Mouse (Mus musculus) forebrain, postnatal 0 days (tissue): ENCODE data around the gene Aff1. TPM values are rescaled to one million over a fixed set of nuclear protein-coding genes. Genes with fewer than 3 reads are reported as not detected.

ENCODE experiments used
- ATAC-seq: fragments of 200-750 bp; cut with Nextera tagmentation; 2 replicates; pipeline ENCODE4 v1.8.0; 2017; ENCODE audit warnings: mild to moderate bottlenecking, moderate library complexity
- DNase-seq: peaks from one replicate; pipeline ENCODE4 v3.0.0-alpha.2; 2015
- H3K27ac ChIP-seq: fragments of 300-500 bp; sonication (generic); 2 replicates; pipeline ENCODE4 v1.5.1; 2014; ENCODE audit warnings: low read depth, mild to moderate bottlenecking, antibody characterized with exemption, low read length, moderate library complexity, mixed read lengths
- H3K27me3 ChIP-seq: fragments of 300-500 bp; sonication (generic); 2 replicates; pipeline ENCODE4 v1.6.1; 2014; ENCODE audit warnings: mild to moderate bottlenecking, low read length, mixed read lengths; ENCODE audit not compliant: insufficient read depth
- H3K36me3 ChIP-seq: fragments of 300-500 bp; sonication (generic); 2 replicates; pipeline ENCODE4 v1.6.1; 2014; ENCODE audit warnings: mild to moderate bottlenecking, moderate library complexity; ENCODE audit not compliant: insufficient read depth
- H3K4me1 ChIP-seq: fragments of 300-500 bp; sonication (generic); 2 replicates; pipeline ENCODE4 v1.6.1; 2014; ENCODE audit warnings: antibody characterized with exemption; ENCODE audit not compliant: insufficient read depth
- H3K4me2 ChIP-seq: fragments of 300-500 bp; sonication (generic); 2 replicates; pipeline ENCODE4 v1.6.1; 2014; ENCODE audit warnings: low read depth, mild to moderate bottlenecking, moderate library complexity
- H3K4me3 ChIP-seq: fragments of 300-500 bp; sonication (generic); 2 replicates; pipeline ENCODE4 v1.5.1; 2014; ENCODE audit warnings: low read depth, low read length, mixed read lengths
- H3K9ac ChIP-seq: fragments of 300-500 bp; sonication (generic); 2 replicates; pipeline ENCODE4 v1.6.1; 2014; ENCODE audit warnings: mild to moderate bottlenecking
- H3K9me3 ChIP-seq: fragments of 300-500 bp; sonication (generic); 2 replicates; pipeline ENCODE4 v1.6.1; 2016; ENCODE audit warnings: low read length
- CTCF ChIP-seq: sonication (generic); IDR thresholded peaks from 2 replicates; pipeline ENCODE4 v1.5.1; 2016; ENCODE audit warnings: antibody characterized with exemption, control low read depth, low read depth
- WGBS: fragments of 180-500 bp; shearing (Covaris S2); extraction: QIAGEN DNeasy Blood & Tissue Kit; methylation state at CpG from one replicate; pipeline ENCODE4 v1.1.7; 2014; 5-methylcytosine and 5-hydroxymethylcytosine counted together
- polyA plus RNA-seq: library from polyadenylated mRNA; unstranded; fragments of >200 nt; fragmentation: Nextera tagmentation; extraction: Ambion mirVana; gene quantifications from 2 replicates; pipeline ENCODE4 v1.2.1, GENCODE M21; 2015
- total RNA-seq: library from RNA; depleted of rRNA; stranded (reverse); fragments of >200 nt; gene quantifications from 2 replicates; pipeline ENCODE4 v1.2.3, GENCODE M21; 2014

The Aff1 gene
- total and polyA plus RNA-seq, 2 experiments from 2014 or later, result 1.0 to 4.0 TPM

DNA sequence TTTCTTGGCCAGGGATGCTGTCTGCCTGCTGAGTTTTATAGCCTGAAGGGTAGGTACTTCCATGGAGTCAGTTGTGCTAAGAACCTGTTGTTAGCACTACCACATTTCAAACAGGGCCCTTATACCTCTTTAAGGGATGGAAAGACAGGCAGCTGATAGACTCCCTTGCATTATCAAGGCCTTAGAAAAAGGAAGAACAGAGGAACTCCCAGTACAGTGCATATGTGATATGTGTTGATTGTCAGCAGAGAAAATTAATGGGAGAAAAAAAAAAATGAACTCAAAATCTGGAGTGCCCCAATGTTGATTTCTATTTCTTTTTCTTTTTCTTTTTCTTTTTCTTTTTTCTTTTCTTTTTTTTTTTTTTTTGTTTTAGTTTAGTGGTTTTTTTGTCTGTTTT, 56.2 kb downstream of the Aff1 start:
- no peak overlapping the region for H3K4me3 ChIP-seq
- H3K27me3 ChIP-seq, result 0 out of 2 replicates have a peak, but pooled peaks cover 3% of the 10 kb centered on the region
- no peak for ATAC-seq
- no peak overlapping the region for H3K9ac ChIP-seq
- no peaks in the 10 kb centered on the region for H3K4me1 ChIP-seq
- no peaks in the 10 kb centered on the region for H3K9me3 ChIP-seq
- TF ChIP-seq CTCF, result no peak
- H3K4me2 ChIP-seq, result no peak overlapping the region
- H3K36me3 ChIP-seq, result no peaks in the 10 kb centered on the region
- no peak for DNase-seq
- H3K27ac ChIP-seq, result no peak overlapping the region

DNA sequence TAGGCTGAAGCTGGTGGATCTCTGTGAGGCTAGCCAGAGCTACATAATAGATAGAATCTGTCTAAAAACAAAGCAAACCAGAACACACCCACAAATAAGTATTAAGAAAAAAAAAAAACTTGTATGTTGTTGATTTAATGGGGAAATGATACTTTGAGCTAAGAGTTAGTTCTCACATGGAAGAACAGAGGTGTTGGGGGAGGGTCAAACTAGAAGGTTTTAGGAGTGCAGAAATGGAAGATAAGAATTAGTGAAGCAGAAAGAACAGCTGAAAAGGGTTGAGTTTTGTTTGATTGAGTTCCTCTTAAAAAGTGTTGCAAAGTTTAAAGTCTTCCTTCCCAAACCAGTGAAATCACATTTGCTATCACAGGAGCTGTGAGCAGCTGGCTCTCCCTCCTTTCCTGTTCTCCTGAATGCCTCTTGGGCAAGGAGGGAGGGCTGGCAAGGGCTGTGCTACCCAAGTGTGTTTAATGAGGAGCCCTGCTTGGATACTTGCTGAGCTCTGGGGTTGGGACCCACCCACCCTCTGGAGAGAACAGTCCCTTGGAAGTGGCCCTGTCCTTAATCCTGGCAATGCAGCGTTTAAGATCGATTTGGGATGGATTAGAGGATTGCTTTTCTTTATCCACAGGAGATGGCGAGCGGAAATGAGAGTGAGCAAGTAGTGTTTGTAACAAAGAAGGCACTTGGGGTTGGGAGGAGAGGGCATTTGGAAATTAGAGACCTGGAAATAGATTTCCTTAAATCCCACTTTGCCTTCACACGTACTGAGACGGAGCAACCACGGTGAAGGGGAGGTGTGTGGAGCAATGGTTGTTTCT, 57.5 kb downstream of the Aff1 start:
- Histone ChIP-seq H3K27ac (no peak overlapping the region), H3K36me3 (no peaks in the 10 kb centered on the region), H3K9ac (no peak overlapping the region), H3K4me1 (no peaks in the 10 kb centered on the region), H3K27me3 (0 out of 2 replicates have a peak, but pooled peaks cover 3% of the 10 kb centered on the region), H3K4me2 (no peak overlapping the region), H3K9me3 (no peaks in the 10 kb centered on the region), H3K4me3 (no peak overlapping the region)
- DNase-seq (no peak), ATAC-seq (no peak)
- 34% methylated on average over 7 of the region's 7 CpGs for WGBS
- TF ChIP-seq CTCF, result no peak

DNA sequence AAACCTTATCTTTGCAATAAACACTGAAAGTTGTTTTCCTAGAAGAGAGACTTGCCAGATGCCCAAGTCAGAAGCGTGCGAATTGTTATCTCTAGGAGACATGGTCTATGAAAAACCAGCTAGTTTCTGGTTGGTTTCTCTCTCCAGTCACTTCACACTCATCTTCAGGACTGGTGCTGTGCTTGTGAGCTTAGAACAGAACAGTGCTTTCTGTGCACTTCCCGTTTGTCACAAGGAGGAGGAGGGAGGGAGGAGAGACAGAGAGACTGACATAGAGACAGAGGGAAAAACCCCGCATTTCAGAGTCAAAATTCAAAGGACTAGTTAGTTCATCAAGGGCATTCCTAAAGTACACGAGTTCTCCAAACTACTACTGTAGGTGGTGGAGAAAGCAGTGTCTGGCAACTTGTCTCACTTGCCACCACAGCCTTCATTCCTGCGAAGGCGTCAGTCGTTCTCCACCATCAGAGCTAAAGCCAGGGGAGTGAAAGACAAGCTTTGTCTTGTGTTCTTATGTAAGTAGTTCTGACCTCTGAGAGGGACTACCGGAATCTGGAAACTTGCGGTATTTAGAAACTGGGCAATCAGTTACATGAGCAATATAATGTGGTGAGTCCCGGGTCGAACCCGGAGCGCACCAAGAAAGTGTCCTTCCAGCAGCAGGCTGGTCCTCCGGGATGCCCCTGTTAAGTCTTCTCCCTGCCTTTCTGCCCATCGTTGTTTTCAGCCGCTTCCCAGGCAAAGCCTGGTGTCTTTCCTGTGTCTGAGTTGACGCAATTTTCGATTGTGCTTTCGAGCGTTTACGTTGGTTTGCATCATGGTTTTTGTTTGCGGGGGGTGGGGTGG, 60.7 kb downstream of the Aff1 start:
- peak overlapping the region; percentile 72 for H3K27ac ChIP-seq
- peak overlapping the region; percentile 68 for H3K4me3 ChIP-seq
- no peak for TF ChIP-seq CTCF
- peak overlapping the region; percentile 67 for H3K4me2 ChIP-seq
- H3K27me3 ChIP-seq, result peaks cover 11% of the 10 kb centered on the region; the same call in 1 of the 2 replicates
- H3K9ac ChIP-seq, result peak overlapping the region; percentile 58
- 6% methylated on average over 23 of the region's 23 CpGs for WGBS
- no peaks in the 10 kb centered on the region for H3K36me3 ChIP-seq
- no peaks in the 10 kb centered on the region for H3K4me1 ChIP-seq
- ATAC-seq (no peak), DNase-seq (peak; percentile 30)
- H3K9me3 ChIP-seq, result no peaks in the 10 kb centered on the region

DNA sequence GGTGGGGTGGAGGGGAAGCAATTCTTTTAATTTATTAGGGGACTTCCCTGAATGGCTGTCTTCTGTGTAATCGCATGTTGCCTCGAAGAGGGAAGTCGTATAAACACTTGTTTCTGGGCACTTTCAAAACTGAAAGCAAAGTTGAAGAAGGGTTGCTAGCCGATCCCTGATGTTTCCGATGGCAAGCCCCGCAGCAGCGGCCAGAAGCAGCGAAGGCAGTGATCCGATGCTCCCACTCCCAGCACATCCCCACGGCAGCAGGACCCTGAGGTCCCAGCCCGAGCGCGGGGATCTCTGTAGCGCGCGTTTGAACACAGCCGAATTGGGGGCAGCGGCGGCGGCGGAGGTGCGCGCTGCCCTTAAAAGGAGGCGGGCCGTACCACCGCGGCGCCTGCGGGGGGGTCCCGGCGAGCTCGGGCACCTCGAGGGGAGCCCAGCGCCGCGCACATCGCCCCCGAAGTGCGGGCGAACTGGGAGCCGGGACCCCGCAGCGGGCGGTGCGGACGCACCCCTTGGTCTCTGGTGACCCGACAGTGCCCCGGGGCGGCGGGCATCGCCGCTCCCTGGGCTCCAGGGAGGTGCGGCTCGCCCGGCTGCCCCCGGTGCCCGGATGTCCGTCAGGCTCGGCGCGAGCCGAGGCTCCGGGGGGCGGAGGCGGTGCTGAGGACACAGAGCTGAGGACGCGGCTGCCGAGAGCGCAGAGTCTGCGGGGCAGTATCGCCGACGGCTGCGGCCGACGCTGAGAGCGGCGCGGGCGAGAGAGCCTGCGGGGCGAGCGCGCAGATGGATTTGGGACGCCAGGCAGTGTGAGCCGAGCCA, 61.5 kb downstream of the Aff1 start:
- ATAC-seq, result peak; percentile 94
- Histone ChIP-seq H3K4me2 (peak overlapping the region; percentile 67), H3K36me3 (no peaks in the 10 kb centered on the region), H3K9me3 (no peaks in the 10 kb centered on the region), H3K27ac (peak overlapping the region; percentile 72), H3K9ac (peak overlapping the region; percentile 58), H3K4me1 (no peaks in the 10 kb centered on the region), H3K27me3 (peaks cover 11% of the 10 kb centered on the region; the same call in 1 of the 2 replicates), H3K4me3 (peak overlapping the region; percentile 68)
- TF ChIP-seq CTCF, result no peak
- 3% methylated on average over 82 of the region's 86 CpGs for WGBS
- peak; percentile 77 for DNase-seq

DNA sequence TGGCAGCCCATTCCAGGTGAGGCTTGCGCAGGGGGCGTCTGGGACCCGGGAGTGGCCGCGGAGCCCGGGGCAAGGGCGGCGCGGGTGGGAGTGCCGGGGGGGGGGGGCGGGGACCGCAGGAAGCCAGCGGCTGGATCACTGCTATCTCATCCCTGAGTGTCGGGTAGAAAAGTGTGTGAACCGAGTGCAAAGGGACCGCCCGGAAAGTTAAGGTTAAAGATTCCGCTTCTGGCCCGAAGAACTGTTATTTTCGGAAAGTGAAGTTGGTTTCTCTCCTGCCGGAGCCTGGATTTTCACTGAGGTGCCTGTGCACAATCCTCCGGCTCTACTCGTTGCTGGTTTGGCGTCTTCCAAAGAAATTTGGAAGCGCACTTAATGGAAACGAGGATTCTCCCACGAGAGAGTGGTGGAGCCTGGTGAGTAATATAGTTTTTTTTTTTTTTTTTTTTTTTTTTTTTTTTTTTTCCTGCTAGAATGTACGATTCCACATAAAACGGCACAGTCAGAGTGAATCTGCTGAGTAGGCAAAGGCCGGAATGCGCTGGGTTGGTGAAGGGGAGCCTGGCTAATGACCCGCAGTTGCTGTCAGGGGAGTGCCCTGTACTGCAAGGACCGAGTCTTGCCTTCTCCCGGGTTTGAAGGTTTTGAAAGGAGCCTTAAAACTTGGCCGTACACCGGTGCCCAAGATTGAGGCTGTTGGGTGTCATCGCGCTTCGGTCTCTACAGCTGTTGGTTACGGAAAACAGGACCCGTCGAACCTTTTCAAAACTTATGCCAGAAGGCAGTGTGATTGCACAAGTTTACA, 62.4 kb downstream of the Aff1 start:
- H3K36me3 ChIP-seq, result no peaks in the 10 kb centered on the region
- H3K4me3 ChIP-seq, result peak overlapping the region; percentile 68
- no peak for TF ChIP-seq CTCF
- peak overlapping the region; percentile 58 for H3K9ac ChIP-seq
- H3K27me3 ChIP-seq, result peaks cover 11% of the 10 kb centered on the region; the same call in 1 of the 2 replicates
- no peaks in the 10 kb centered on the region for H3K9me3 ChIP-seq
- DNase-seq, result peak; percentile 33
- peak overlapping the region; percentile 67 for H3K4me2 ChIP-seq
- 6% methylated on average over 41 of the region's 42 CpGs for WGBS
- H3K4me1 ChIP-seq, result 0 out of 2 replicates have a peak, but pooled peaks cover under 1% of the 10 kb centered on the region
- ATAC-seq, result peak; percentile 1; the same call in 1 of the 2 replicates
- peak overlapping the region; percentile 72 for H3K27ac ChIP-seq

DNA sequence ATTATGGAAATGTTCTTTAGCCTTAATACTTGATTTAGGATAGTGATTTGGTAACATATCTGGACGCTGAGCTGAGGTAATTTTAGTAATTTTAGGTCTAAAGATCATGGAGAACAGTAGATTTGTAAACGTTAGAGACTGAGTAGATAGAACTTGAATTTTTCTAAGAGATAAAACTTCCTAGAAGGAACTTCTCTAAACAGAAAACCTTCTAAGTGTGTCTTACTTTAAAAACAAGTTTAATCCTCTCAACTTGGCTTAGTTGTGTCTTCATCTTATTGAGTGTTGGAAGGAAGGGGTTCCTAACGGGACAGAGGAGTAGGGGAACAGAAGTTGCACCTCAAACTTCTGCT, 62.9 kb downstream of the Aff1 start:
- Histone ChIP-seq H3K4me2 (peak overlapping the region; percentile 67), H3K27me3 (peaks cover 11% of the 10 kb centered on the region; the same call in 1 of the 2 replicates), H3K9ac (no peak overlapping the region), H3K4me3 (peak overlapping the region; percentile 68; the same call in 1 of the 2 replicates), H3K4me1 (0 out of 2 replicates have a peak, but pooled peaks cover 3% of the 10 kb centered on the region), H3K27ac (no peak overlapping the region), H3K9me3 (no peaks in the 10 kb centered on the region), H3K36me3 (no peaks in the 10 kb centered on the region)
- no peak for ATAC-seq
- no peak for TF ChIP-seq CTCF
- DNase-seq, result no peak
- 52% methylated on average over 3 of the region's 3 CpGs for WGBS
